Mouse (Mus musculus) adrenal gland, adult 8-10 months (tissue): ENCODE data around the gene Cript. TPM values are rescaled to one million over a fixed set of nuclear protein-coding genes. Genes with fewer than 3 reads are reported as not detected.

ENCODE experiments used
- DNase-seq: peaks from one replicate; pipeline ENCODE4 v3.0.0; 2022
- total RNA-seq, 4 experiments: library from RNA; stranded (reverse); gene quantifications; 2 replicates each; pipeline ENCODE4 v1.2.4; 2022

Cript gene
- total RNA-seq: 10 to 100 TPM; 53.2 to 83.7 (median 71.9) TPM

DNA sequence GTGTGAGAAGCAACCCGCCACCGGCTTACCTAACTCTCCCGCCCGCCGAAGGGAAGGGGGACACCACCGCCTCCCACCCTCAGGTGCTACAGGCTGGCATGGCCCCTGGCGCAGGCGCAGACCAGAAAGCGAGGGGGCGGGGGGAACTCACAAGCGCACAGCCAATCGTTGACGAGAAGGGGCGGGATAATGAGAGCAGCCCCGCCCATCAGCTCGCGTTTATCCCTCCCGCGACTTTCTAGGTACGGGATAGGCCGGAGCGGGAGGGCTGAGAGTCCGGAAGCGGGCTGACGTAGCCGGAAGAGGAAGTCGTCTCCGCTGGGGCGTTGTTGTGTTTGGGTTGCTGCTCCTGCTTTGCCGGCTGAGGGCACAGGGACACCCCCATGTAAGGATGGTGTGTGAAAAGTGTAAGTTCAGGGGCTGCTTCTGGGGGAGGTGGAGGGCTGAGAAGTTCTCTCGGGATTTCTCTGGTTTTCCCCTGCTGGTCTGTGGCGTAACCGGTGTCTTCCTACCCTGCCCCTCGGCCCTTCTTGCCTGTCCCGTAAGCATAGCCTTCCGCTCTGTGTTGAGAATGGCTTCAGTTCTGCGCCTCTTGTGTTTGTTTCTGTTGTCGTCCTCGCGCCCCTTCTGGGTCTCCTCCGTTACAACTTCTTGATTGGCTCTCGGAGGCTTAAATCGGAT is at the start of gene Cript, which contains the start of gene Pigf:
Gene Cript (plus strand): TSS at position 282 of the 681 bp plus-strand sequence.
Gene Pigf (minus strand): TSS at position 138 of the 681 bp plus-strand sequence.
- DNase-seq: peak; percentile 97

DNA sequence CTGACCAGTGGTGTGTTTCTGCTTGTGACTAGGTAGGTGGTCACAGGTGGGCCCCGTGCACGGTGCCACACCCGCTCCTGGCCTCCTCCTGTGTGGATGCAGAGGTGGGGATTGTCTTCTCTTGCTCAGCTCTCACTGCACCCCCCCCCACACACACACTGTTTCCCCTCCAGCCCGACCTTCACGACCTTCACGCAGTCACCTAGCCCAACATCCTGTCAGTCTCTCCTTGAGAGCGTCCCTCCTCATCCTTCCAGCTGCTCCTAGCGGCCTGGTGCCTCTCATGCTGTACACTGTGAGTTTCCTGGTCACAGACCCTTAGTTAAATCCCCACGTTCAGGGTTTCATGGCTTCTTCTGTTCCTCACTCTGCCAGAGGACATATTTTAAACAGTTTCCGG is 49.0 kb upstream of the Cript start:
- no peak for DNase-seq

DNA sequence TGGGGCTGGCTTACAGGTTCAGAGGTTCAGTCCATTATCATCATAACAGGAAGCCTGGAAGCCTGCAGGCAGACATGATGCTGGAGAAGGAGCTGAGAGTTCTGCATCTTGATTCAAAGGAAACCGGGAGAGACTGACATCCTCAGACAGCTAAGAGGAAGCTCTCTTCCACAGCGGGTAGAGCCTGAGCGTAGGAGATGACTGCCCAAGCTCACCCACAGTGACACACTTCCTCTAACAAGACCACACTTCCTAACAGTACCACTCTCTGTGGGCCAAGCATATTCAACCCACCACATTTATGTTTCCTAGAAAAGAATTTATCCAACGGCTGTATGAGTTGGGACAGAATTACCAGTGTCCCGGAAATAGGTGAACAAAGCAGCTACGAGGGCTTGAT is 46.9 kb upstream of the Cript start:
- DNase-seq: no peak

DNA sequence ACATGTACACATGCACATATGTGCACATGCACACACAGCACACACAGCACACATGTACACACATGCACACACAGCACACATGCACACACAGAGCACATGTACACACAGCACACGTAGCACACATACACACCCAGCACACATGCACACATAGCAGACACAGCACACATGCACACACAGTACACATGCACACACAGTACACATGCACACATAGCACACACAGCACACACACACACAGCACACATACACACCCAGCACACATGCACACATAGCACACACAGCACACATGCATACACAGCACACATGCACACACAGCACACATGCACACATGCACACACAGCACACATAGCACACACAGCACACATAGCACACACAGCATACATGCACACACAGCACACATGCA is 44.1 kb upstream of the Cript start:
- no peak for DNase-seq

DNA sequence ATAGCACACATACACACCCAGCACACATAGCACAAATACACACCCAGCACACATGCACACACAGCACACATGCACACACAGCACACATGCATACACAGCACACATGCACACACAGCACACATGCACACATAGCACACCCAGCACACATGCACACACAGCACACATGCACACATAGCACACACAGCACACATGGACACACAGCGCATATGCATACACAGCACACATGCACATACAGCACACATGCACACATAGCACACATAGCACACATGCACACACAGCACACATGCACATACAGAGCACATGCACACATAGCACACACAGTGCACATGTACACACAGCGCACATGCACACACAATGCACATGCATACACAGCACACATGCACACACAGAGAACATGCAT is 43.6 kb upstream of the Cript start:
- no peak for DNase-seq

DNA sequence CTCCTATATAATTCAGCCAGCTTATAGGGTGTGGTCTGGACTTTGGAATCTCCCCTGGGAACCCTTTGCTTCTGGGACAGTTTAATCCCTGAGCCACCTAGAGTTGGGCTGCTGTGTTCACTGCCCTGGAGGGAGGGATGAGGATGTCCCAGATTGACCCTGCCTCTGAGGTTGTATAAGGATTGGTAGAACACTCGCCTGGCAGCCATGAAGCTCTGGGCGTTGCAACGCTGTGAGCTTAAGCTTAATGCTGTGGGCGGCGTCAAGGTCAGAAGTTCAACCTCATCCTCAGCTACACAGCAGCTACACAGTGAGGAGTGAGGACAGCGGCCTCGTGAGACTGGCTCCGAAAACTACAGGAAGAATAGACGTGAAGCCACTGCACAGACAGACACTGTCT is 42.9 kb upstream of the Cript start:
- DNase-seq: no peak

DNA sequence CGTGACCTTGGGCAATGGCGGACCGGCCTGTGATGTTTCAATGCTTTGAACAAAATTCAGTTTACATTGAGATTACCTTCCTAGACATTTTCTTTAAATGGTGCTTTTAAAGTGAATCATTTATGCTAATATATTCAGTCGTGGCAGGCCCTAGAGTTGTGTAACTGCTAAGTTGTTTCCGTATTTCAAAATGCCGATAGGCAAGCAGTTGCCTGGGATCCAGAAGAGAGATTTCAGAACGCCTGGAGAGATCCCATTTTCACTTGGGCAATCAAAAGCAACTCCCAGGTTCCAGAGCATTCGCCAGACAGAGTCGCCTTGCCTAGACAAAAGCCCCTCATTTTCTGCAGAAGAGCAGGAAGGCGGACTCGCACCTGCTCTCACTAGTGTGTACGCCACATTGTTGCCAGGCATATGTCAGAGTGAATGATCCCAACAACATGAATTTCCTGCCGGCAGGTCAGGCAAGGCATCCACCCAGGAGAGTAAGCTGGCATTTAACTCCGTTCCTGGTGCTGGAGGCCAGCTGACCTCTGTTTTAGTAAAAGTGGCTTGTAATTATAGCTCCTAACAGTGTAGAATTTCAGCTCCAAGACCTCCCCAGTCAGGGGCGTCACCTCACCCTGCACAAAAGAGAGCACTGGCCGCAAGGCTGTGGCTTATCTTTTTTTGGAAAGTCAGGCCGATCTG is 38.8 kb upstream of the Cript start:
- DNase-seq: no peak

DNA sequence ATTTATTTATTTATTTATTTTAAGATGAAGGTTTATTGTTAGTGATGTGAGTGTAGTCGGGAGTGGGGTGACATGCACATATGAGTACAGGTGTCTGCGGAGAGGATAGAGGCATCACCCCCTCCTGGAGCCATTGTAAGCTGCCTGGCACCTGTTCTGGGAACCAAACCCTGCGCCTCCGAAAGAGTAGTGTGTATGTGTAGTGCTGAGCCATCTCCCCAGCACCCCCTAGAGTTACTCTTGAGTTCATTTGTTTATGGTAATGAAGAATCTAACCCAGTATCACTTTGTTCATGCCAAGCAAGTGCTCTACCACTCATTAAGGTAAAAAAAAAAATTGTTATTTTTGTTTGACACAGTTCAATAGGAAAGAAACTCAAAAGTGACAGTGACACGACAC is 37.2 kb upstream of the Cript start:
- no peak for DNase-seq

DNA sequence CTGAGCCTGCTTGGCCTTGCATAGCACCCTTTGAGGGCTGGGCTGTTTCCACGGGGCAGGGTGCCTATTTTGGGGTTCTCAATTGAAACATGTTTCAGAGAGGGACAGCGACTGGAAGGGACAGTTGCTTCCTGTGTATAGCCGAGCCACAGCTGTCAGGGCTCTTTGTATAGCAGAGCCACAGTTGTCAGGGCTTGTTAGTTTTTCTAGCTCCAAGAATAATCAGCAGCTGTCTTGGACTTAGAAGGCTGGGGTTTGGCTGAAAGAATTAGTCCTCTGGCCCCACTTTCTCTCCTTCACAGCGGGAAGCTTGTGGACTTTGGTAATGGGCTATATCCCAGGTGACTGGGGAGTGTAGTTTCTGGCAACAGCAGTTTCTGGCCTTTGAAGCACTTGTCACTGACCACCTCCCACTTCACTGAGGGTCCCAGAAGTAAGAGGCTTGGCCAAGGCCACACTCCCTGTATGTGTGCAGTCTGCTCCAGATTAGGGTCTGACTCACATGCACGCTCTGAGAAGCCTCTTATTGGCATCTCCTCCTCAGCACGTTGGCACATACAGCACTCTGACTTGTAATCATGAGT is 36.7 kb upstream of the Cript start:
- DNase-seq: no peak

DNA sequence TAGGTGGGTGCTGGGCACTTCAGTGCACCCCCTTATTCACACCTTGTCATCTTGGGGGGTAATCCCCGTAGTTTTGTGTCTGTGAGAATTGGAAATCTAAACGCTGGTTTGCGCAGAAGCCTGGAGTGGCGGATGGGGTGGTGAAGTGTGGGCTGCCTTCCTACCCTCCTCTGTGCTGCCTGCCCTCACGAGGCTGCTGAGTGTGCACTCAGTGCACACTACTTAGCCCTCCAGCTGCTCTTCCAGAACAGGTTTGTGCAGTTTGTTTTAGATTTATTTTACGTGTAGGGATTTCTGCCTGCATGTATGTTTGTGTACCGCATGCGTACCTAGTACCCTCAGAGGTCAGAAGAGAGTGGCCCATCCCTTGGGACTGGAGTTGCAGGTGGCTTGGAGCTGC is 34.0 kb upstream of the Cript start:
- DNase-seq: no peak

DNA sequence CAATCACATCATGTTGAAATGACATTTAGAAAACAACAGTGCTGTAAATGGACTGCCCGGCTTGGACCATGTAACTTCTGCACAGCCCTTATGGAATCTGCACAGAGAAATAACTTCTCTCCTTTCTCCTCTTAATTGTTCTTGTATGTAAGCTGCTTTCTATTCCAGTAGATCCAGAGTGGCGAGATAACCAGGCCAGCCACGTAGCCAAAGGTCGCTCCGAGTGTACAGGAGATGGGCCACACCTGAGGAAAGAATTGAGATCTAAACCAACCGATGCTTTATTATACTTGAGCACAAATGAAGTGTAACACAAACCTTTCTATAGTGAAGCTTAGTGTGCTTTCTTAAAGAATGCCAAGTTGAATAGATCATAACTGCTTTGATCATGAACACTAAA is 28.0 kb upstream of the Cript start:
- no peak for DNase-seq

DNA sequence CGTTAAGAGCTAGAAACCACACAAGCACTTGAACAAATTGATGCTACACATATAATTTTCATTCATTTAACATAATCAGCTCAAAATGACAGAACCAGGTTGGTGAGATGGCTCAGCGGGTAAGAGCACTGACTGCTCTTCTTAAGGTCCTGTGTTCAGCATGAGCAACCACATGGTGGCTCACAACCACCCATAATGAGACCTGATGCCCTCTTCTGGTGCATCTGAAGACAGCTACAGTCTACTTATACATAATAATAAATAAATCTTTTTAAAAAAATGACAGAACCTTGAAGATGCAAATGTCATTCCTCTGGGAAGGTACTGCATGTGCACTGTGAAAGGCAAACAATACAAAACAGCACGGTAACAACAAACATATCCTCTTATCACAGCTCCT is 16.4 kb upstream of the Cript start:
- no peak for DNase-seq

DNA sequence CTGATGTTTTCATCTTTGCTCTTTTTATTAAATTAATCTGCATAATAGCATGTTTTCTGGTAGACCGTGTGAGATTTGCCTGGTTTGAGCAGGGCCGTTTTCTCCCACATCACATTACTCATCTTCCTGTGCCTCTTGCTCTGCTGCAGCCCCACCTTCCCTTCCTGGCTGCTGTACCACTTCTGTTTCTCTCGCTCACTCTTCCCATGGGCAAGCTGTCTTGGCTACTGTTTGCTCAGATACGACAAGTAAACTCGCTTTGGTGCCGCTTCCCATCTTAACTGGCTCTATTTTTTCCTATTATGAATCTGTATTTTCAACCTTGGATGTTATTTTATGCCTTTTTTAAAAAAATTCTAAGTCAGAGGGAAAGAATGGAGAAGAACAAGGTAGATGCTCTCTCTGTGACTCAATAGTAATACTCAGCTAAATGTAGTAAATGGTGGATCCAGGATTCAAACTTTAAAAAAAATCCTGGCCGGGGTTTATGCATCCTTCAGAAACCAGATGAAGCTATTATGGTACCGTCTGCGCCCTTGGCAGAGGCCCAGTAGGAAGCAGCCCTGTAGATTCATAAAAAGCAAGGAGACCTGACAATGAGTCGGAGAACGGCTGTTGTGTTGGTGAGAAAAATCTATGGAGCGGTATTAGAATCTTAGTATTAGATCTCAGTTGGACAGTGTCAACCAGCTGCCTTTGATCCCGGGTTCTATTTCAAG is 13.9 kb upstream of the Cript start:
- no peak for DNase-seq

DNA sequence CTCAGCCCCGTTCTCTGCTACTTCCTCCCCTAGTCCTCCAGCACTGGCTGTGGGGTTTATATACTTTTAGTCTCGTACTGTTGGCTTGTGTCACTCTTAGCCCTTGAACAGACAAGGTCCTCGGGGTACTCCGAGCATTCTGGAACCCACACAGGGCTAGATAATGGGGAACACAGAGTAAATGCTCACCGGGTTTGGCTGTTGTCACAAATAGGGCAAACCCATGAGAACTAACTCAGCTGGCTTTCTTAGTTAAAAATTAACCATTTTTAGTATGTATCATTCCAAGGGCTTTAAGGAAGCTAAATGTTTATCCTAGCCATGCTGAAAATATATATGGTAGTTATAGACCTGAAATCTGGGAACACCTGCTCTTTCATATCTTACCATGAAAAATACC is 5.7 kb upstream of the Cript start:
- no peak for DNase-seq

DNA sequence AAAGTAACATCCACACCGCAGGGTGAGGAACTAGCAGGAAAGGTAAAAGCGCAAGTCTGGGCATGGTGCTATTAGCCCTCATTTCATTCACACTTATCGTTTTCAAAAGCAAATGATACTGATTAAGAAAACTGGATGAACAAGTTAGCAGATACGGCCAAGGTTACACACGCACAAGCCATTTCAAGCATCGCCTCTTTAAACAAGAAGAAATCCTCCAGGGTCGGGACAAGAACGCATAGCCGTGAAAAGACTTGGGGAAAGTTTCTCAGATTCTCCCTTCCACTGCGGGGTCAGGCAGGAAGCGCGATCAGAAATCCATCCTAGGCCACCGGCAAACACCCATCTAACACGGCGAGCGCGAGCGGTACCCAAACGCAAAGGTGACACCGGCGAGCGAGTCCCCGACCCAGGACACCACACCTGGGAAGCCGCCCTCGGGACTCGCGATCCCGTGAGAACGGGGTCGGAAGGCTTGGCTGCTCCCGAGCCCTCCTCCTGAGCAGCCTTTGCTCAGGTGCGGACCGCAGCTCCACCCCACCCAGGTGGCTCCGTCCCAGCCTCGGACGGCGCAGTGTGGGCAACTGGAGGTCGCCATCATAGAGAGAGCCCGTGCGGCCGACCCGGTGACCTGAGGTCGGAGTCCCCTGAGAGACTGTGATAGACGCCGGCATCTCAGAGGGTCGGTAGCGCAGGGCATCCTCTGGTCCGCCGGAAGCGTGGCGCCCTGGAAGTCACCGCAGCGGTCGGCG is 683 bp upstream of the Cript start:
- DNase-seq: no peak

DNA sequence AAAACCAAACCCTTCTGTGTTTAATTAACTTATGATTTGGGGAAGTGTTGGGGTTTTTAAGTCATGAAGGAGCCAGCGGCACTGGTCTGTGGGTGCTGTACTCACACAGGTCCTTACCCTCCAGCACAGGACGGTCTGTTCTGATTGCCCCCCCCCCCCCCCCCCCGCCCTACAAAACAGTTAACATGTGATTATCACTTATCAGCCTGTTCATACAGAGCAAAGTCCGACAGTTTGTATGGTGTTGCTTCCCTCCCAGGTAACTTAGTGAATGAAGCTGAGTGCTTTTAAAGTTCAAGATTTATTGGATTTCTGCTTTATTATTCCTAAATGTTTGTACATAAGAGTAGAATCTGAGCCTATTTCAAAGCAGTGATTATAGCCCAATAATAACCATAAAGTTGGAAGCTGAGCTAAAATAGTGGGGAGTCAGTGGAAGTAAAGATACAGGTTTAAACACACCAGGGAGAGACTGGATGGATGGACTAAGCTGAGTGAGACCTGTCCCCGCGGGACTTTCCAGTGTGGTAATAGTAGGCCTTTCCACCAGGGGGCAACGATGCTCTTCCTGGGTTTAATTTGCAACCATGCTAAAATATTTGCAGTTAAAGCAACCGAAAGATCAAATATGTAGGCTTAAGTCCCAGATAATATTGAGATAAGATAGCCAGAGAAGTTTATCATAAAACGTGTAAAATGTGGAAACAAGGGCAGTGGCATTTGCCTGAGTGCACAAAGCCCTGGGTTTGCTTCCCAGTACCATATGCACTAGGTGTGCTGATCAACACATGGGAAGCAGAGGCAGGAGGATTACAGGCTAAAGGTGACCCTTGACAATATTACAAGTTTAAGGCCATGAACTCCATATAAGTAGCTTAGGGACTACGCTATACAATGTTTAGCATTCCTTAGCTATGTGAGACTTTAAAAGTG is 11.1 kb downstream of the Cript start:
- DNase-seq: no peak

DNA sequence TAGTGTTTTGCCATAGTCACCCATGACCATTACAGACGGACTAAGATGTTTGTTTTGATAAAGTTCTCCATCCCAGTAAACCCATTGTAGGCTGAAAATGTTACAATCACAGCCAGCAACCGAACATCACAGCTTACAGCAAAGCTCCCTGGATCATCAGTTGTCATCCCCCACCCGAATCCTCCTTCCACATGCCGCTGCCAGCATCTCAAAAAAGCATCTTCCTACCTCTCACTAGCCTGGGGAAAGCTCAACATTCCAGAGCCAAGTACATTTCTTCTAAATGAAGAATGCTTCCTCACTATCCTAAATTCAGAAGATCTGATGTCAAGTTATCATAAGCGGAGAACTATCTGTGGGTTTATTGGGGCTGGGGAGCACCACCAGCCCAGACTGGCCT is 13.1 kb downstream of the Cript start:
- no peak for DNase-seq

DNA sequence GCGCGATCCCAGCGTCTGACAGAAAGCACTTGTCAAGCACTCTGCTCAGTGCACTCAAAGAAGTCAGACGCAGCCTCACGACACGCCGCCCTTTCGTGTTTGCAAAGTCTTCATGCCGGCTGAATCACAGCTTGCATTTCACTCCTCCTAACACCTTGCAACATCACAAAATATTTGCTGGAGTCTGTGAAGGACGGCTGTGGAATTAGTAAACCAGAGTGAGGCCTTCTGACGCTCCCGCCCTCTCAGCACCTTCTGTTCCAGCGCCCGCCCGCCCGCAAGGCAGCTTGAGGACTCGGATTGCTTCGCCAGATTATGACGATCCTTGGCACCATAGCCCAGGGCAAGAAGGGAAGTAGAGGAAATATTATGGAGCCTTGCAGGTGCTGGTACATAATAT is 16.4 kb downstream of the Cript start:
- no peak for DNase-seq

DNA sequence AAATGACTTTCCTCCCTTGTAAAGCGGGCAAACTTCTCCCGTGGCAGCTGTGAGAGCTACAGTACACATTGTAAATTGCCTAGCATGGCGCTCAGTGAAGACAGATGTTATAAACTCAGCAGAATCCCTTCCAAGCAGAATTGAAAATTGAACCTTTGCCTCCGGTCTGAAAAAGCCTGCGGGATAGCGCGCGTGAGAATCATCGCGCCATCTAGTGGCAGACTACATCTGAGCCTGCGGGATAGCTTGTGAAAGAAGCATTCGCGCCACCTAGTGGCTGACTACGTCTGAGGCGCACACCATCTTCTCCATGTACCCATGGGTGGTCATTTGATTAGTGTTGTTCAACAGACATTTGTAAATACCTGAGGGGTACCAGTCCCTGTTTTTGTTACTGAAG is 19.0 kb downstream of the Cript start:
- DNase-seq: peak; percentile 69

DNA sequence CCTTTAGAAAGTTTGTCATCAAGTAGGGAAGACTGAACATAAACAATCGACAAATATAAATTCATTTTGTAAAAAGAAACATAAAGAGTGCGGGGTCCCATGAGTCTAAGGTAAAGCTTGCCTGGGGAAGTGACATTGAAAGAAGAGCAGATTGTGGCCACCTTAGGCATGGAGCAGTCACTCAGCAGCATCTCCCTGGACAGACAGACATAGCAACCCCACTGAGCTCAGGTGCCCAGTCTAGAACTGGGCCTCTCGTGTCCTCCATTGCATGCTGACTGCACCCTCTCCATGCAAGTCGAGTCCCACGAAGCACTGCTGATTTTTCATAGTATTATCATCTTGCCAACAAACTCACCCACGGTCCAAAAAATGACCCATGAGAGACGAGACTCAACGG is 19.4 kb downstream of the Cript start:
- DNase-seq: no peak

DNA sequence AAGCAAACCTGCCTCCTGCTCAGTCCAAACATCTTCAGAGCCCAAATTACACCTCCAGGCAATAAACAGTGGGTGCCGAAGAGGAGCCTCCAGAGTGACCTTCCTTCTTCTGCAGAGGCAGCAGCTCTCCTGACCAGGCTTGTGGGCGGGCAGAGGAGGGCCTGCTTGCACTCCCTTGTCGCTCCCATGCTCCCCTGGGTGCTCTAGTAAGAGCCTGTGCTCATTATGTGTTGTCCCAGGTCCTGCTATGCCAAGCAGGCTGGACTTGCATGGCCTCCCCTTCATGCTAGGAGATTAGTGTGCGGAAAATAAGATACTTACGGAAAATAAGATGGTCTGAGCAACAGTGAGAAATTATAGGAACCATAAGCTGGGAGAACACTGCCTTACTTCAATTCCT is 24.3 kb downstream of the Cript start:
- DNase-seq: no peak
